Mouse (Mus musculus) olfactory bulb, adult 2 months (tissue): ENCODE measurements around the gene Srsf6. TPM values are rescaled to one million over a fixed set of nuclear protein-coding genes. Genes with fewer than 3 reads are reported as not detected.

Source experiments
- H3K27ac ChIP-seq: fragments of 200-500 bp; 2 replicates; pipeline ENCODE4 v1.5.1; 2012; ENCODE audit warnings: low read depth, low read length; ENCODE audit not compliant: insufficient read depth
- H3K4me1 ChIP-seq: fragments of 200-500 bp; 2 replicates; pipeline ENCODE4 v1.6.1; 2012; ENCODE audit warnings: low read length; ENCODE audit not compliant: control insufficient read depth, insufficient read depth
- H3K4me3 ChIP-seq: fragments of 200-500 bp; 2 replicates; pipeline ENCODE4 v1.5.1; 2012; ENCODE audit warnings: mild to moderate bottlenecking, low read depth, low read length, moderate library complexity; ENCODE audit not compliant: insufficient read depth
- CTCF ChIP-seq: fragments of 200-500 bp; IDR thresholded peaks from 2 replicates; pipeline ENCODE4 v1.5.1; 2012; ENCODE audit warnings: low read depth, mild to moderate bottlenecking, low read length, moderate library complexity; ENCODE audit not compliant: insufficient read depth
- POLR2A ChIP-seq: fragments of 200-500 bp; IDR thresholded peaks from 2 replicates; pipeline ENCODE4 v1.6.1; 2012; ENCODE audit warnings: mild to moderate bottlenecking, low read depth, low read length, moderate library complexity; ENCODE audit not compliant: insufficient read depth
- WGBS: fragments of 180-500 bp; shearing (Covaris S2); methylation state at CpG from one replicate; pipeline ENCODE4 v1.1.7; 2018; 5-methylcytosine and 5-hydroxymethylcytosine counted together
- polyA plus RNA-seq: library from polyadenylated mRNA; stranded (reverse); fragments of >200 nt; gene quantifications from 2 replicates; pipeline ENCODE4 v1.2.4, GENCODE M21; 2012; ENCODE audit warnings: low replicate concordance; ENCODE audit not compliant: missing spikeins, insufficient read depth, insufficient read length

Gene Srsf6
- polyA plus RNA-seq, 1 experiment = 181 TPM

DNA sequence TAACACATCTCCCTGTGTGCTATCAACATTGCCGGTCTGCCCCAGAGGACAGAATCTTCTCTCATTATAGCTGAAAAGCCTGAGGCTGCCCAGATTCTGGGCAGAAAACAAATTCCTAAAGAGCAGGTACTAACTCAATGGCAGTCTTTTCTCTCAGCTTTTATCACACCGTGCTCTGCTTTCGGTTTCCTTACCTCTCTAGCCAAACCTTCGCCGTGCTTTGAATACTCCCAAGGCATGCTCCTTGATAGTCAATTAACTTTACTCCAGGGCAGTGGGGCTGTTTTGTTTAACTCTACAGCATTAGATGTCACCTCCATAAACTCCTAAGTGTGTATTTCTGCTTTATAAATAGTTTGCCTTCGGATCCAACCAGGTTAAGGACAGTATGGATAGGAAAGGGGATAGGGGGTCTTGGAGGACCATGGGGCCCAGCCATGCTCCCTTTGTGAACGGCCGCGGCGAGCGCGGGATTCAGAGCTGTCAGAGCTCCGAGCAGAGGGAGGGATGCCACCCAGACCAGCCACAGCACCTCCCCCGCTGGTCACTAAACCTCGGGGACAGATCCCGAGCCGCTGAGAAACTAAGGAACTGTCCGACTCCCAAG, 709 bp upstream of the Srsf6 start:
- no peak for TF ChIP-seq POLR2A
- TF ChIP-seq CTCF = no peak
- 1% methylated on average over 18 of the region's 18 CpGs for WGBS
- peak overlapping the region; percentile 90 for H3K27ac ChIP-seq
- peaks cover 2% of the 10 kb centered on the region for H3K4me1 ChIP-seq
- H3K4me3 ChIP-seq = peak overlapping the region; percentile 81

GRCm38 (mm10) chr2:162931674-162932650, 634 bp downstream of the Srsf6 start:
- no peak for TF ChIP-seq CTCF
- 2% methylated on average over 100 of the region's 103 CpGs for WGBS
- Histone ChIP-seq H3K4me1 (peaks cover 2% of the 10 kb centered on the region), H3K4me3 (peak overlapping the region; percentile 81), H3K27ac (peak overlapping the region; percentile 90)

DNA sequence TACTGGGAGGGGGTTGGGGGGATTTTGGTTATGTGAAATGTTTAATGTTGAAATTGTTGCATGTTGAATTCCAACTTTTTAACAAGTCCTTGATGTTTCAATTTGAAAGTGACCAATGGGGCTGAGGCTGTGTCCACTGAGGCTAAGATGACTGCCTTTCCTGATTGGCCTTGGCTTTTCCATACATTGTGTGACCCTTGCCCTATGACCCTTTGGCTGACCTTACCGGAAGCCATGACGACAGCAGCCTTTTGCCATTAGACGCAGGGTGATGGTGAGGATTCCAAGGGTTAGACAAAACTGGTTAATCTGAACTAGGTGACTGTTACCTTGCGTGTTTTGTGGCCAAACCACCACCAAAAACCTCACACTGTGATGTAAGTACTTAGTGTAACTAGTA, 1.4 kb downstream of the Srsf6 start:
- no peak for TF ChIP-seq CTCF
- TF ChIP-seq POLR2A = no peak
- peaks cover 2% of the 10 kb centered on the region for H3K4me1 ChIP-seq
- no peak overlapping the region for H3K27ac ChIP-seq
- 55% methylated on average over 4 of the region's 4 CpGs for WGBS
- H3K4me3 ChIP-seq = peak overlapping the region; percentile 32

DNA sequence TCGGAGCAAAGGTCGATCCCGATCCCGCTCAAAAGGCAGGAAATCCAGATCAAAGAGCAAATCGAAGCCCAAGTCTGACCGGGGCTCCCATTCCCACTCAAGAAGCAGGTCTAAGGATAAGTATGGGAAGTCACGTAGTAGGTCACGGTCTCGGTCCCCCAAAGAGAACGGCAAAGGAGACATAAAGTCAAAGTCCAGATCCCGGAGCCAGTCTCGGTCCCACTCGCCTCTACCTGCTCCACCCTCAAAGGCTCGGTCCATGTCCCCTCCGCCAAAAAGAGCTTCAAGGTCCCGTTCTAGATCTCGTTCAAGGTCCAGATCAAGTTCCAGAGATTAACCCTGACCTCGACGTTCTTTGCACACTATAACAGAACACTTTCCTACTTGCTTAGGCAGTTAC, 3.1 kb downstream of the Srsf6 start:
- Histone ChIP-seq H3K27ac (no peak overlapping the region), H3K4me3 (no peak overlapping the region), H3K4me1 (peaks cover 2% of the 10 kb centered on the region)
- TF ChIP-seq POLR2A (no peak), CTCF (no peak)
- WGBS = 90% methylated on average over 19 of the region's 19 CpGs

DNA sequence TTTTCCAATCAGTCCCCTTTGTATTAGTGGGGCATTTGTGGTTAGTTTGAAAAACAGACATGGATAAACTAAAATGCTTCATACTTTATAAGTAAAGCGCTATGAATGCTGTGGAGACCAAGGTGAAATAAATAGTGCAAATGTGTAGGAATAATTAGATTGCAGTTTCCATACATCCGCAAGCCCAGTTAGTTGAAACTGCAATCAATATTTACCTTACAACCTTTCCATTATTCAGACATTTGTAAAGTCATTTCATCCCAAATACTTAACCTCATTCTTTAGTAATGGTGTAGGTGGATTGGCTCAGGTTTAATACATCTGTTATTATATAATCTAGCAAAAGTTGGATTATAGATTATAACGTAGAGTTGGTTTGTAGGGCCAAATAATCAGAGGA, 4.4 kb downstream of the Srsf6 start:
- Histone ChIP-seq H3K4me1 (peaks cover 2% of the 10 kb centered on the region), H3K4me3 (no peak overlapping the region), H3K27ac (no peak overlapping the region)
- TF ChIP-seq CTCF = no peak
- TF ChIP-seq POLR2A = no peak
- 95% methylated on average over 3 of the region's 3 CpGs for WGBS

DNA sequence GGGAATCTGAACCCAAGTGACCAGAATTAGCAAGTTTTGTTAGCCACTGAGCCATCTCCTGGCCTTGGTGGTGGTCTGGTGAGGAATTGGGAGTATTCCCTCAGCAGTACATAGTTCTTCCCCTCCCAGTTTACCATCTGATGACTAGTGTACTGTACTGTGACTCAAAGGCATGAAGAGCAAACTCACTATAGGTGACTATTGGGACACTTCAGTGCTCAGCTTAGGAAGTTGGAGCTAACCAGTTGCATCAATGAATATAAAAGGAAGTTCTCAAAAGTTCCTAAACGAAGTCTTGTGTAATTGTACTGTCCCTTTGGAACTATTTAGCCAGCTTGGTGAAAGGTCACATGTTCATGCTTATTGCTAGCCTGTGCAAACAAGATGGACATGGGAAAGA, 8.2 kb downstream of the Srsf6 start:
- 46% methylated on average over 1 of the region's 1 CpGs for WGBS

DNA sequence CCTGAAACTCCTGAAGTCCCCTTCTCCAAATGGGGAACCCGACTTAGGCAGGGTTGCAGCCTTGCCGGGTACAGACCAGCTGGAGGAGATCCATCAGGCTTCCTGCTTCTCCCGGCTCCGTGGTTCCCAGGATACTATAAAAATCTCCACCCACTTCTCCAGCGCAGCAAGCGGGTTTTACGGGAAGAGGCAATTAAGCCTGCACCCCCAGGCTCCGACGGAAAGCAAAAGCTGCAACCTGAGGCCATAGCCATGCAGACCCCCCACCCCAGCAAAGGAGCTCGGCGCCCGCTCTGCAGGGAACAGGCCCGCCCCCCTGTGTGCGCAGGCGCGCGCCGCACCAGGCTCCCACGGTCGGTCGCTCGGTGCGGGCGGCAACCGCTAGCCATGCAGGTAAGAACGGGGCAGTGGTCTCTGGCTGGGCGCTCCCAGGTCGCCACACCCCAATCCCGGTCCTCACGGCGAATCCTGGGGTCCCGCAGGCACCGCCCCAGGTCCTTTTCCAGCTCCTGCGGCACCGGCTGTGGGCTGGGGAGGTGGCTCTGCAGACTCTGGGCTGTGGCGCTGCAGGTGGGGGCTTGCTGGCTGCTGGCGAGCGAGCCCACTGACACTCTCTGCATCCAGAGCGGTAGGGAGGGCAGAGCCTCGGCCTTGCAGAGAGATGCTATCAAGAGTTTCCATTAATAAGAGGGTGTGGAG, 12.0 kb downstream of the Srsf6 start, which contains the start of gene L3mbtl1:
Gene L3mbtl1 (plus strand): TSS at position 325 of the 699 bp plus-strand sequence.
- Histone ChIP-seq H3K27ac (peak within 1 kb of the TSS; percentile 7; the same call in 1 of the 2 replicates), H3K4me3 (peak within 1 kb of the TSS; percentile 74), H3K4me1 (peaks cover 13% of the 10 kb centered on the region)
- WGBS = under 1% methylated on average over 40 of the region's 40 CpGs
- TF ChIP-seq POLR2A (no peak), CTCF (no peak)

More for the DNA sequence above, 8.2 kb downstream of the Srsf6 start:
- Histone ChIP-seq H3K27ac (no peak overlapping the region), H3K4me3 (no peak overlapping the region), H3K4me1 (peaks cover 5% of the 10 kb centered on the region)
- TF ChIP-seq POLR2A = no peak
- TF ChIP-seq CTCF = no peak

- peaks cover 14% of the 10 kb centered on the region for H3K4me1 ChIP-seq
- peak overlapping the region; percentile 74 for H3K4me3 ChIP-seq
- TF ChIP-seq CTCF (no peak), POLR2A (no peak)
- WGBS = 11% methylated on average over 11 of the region's 11 CpGs
- no peak overlapping the region for H3K27ac ChIP-seq
Observed at GRCm38 (mm10) chr2:162943931-162944330, 12.6 kb downstream of the Srsf6 start.
